Mouse (Mus musculus): ENCODE measurements around the gene Rbp4.

The Rbp4 gene

DNA sequence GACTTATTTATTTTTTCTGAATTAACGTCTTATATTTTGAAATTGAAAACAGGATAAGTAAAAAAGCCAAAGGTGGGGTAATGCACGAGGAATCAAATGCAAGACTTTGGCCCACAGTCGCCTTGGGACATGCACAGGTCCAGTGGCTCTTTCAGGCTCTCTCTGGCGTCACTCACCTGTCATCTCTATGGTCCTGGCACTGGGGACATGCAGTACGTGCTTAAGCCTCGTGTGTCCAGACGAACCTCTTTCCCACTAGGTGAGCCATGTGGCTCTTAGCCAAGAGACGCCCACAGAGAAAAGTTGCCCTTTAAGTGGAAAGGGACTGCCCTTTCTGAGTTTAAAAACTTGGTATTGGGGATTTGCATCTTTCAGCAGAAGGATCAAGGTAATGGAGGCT is 35.7 kb downstream of the Rbp4 start:
- no peak for DNase-seq (ENCODE audit: low read depth, low spot score)

GRCm38 (mm10) chr19:38086948-38087551 is 38.0 kb downstream of the Rbp4 start:
- DNase-seq (ENCODE audit: low read depth, low spot score), result no peak

DNA sequence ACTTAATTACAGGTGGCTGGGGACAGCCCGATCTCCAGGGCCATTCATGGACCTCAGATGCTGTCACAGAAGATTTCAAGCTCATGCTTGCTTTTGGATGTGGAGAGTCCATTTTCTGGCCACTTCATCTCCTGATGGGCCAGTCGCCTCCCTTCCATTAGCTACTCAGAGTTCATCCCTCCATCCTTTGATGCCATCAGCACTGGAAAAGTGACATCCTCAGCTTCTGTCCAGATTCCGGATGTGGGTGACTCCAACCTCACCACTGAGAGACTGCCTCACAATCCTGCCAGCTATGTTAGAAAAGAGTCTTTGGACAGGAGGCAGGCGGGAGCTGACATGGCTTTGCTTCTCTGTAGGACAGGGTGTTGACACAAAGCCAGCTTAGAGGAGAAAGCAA is 39.2 kb downstream of the Rbp4 start:
- no peak for DNase-seq (ENCODE audit: low read depth, low spot score)

GRCm38 (mm10) chr19:38082931-38083525 is 42.1 kb downstream of the Rbp4 start:
- DNase-seq (ENCODE audit: low read depth, low spot score), result no peak

- no peak for DNase-seq (ENCODE audit: low read depth, low spot score)
Observed at GRCm38 (mm10) chr19:38081361-38081760, 43.7 kb downstream of the Rbp4 start.

DNA sequence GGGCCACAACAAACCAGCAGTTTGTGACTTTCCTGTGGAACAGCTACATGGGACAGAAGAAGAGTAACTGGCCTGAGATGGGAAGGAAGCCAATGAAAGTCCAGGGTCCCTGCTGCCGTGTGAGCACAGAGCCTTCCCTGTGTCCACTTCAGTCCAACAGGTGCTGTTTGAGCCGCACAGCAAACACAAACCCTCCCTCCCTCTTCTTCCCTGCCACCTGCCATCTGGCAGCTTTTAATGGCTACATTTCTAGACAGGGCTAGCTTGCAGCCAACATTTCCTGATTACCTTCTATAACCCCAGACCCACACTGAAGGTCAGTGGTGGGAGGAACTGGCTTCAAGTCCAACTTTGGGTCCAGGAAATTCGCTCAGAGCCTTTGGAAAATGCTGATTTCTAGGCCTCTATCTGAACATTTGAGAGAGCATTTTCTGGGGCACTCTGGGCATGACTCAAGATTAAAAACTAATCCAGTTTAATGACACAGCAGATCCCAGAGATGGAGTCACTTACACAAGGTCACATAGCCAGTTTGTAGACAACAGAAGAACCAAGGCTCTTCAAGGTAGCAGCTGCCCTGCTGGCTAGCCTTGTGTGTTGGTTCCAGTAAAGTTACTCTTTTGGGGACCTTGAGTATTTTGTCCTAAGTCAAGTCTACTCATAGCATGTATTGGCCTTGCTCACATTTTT is 47.1 kb downstream of the Rbp4 start:
- DNase-seq (ENCODE audit: low read depth, low spot score), result no peak

- no peak for DNase-seq (ENCODE audit: low read depth, low spot score)
Observed at GRCm38 (mm10) chr19:38076251-38076650, 48.8 kb downstream of the Rbp4 start.

DNA sequence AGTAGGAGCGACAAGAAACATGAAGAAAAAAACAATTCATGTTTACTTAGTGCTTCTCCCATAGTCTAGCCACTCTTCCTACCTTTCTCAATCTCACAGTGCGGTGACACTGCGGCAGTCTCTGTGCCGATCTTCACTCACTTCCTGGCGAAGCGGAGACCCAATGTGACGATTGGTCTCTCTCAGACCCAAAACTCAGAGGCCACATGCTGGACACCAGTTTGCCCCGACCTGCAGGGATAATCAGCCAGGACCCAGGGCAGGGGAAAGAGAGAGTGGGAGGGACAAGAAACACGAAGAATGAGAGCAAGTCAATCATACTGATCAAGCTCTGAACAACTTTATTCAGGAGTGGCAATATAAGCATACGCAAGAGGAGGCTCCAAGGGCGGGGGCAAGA is 50.0 kb downstream of the Rbp4 start:
- DNase-seq (ENCODE audit: low read depth, low spot score), result no peak

DNA sequence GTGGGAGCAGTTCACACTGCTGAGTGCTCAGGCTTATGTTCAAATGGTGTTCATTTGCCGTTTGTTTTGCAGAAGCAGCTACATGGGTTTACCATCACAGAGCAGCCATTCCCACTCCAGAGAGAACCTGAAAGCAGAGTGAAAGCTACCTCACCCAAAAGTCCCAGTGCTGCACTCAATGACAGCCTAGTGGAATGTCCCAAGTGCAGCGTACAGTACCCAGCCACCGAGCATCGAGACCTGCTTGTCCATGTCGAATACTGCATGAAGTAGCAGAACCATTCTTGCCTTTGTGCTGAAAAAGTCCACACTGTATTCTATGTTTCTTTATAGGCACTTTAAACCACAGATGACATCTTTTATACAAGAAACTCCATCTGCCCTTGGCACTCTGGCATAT is 51.9 kb downstream of the Rbp4 start:
- no peak for DNase-seq (ENCODE audit: low read depth, low spot score)

Data from WW6 (cell line).